Mouse (Mus musculus): ENCODE data around the gene Nsun7. TPM values are rescaled to one million over a fixed set of nuclear protein-coding genes. Genes with fewer than 3 reads are reported as not detected.

The Nsun7 gene
- polyA plus RNA-seq, 2 experiments: 0.02 TPM; not detected in 1

- H3K27ac ChIP-seq: no peak overlapping the region
- DNase-seq (ENCODE audit: low read depth in 3 of 3, low spot score in 3 of 3) (peak in 2 of 3 experiments; percentile 14 to 23), ATAC-seq (ENCODE audit: insufficient read depth) (no peak)
- H3K4me3 ChIP-seq (ENCODE audit: insufficient read depth in 1 of 2, low read depth in 2 of 2, low read length in 2 of 2): no peak overlapping the region
- H3K4me2 ChIP-seq (ENCODE audit: low read depth): no peak overlapping the region
- 0 out of 4 replicates have a peak, but pooled peaks cover 0 to 4% of the 10 kb centered on the region in 2 experiments for H3K4me1 ChIP-seq (replicated peaks; ENCODE audit: control insufficient read depth in 2 of 2, insufficient read depth in 2 of 2, low read length in 1 of 2)
- no peaks in the 10 kb centered on the region for H3K9me3 ChIP-seq (ENCODE audit: control insufficient read depth, low read length)
- no peaks in the 10 kb centered on the region for H3K36me3 ChIP-seq (replicated peaks; ENCODE audit: control insufficient read depth, insufficient read depth, low read depth)
- 45% methylated on average over 6 of the region's 6 CpGs for WGBS (ENCODE audit: insufficient replicate concordance)
- H3K27me3 ChIP-seq (ENCODE audit: control insufficient read depth, insufficient read depth, low read length): no peaks in the 10 kb centered on the region
- TF ChIP-seq CTCF (IDR thresholded peaks at IDR 0.05; ENCODE audit: low read depth) (peak; percentile 74), EP300 (IDR thresholded peaks at IDR 0.05; ENCODE audit: low read depth) (no peak)
- H3K9ac ChIP-seq (replicated peaks): no peak overlapping the region
These were observed 59.6 kb downstream of the Nsun7 start for GRCm38 (mm10) chr5:66319341-66319740.

DNA sequence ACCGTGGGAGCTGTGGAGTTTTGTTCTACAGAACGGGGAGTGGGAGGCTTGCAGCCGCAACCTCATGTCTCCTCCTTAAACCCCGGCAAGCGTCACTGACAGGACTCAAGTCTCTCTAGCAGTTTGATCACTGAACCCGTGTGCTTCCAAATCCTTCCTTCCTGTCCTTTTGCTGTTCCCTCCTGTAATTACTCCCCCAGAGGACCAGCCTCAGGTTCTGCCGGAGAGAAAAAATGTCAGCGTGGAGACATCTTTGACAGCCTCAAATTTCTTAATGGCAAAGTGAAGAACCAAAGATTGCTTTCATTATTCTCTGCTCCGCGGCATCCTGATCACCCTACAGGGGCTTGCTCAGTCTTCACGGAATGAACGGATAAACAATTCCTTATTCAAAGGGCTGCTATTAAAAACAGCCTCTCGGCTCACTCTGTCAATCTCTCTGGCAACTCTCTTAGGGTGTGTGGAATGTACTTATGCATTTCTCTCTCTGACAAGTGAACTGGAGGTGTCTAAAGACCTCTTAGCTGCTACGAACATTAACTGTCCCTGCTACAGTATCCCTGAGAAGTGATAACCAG lies 60.2 kb downstream of the Nsun7 start:
- ATAC-seq (ENCODE audit: insufficient read depth) (no peak), DNase-seq (ENCODE audit: low read depth in 3 of 3, low spot score in 3 of 3) (no peak)
- WGBS (ENCODE audit: insufficient replicate concordance): 67% methylated on average over 14 of the region's 14 CpGs
- no peak overlapping the region for H3K27ac ChIP-seq
- H3K4me1 ChIP-seq (replicated peaks; ENCODE audit: control insufficient read depth in 2 of 2, insufficient read depth in 2 of 2, low read length in 1 of 2): 0 out of 4 replicates have a peak, but pooled peaks cover 0 to 4% of the 10 kb centered on the region in 2 experiments
- H3K9me3 ChIP-seq (ENCODE audit: control insufficient read depth, low read length): no peaks in the 10 kb centered on the region
- H3K4me3 ChIP-seq (ENCODE audit: insufficient read depth in 1 of 2, low read depth in 2 of 2, low read length in 2 of 2): no peak overlapping the region
- TF ChIP-seq EP300 (IDR thresholded peaks at IDR 0.05; ENCODE audit: low read depth) (no peak), CTCF (IDR thresholded peaks at IDR 0.05; ENCODE audit: low read depth) (no peak)
- no peak overlapping the region for H3K4me2 ChIP-seq (ENCODE audit: low read depth)
- no peaks in the 10 kb centered on the region for H3K27me3 ChIP-seq (ENCODE audit: control insufficient read depth, insufficient read depth, low read length)
- H3K9ac ChIP-seq (replicated peaks): no peak overlapping the region
- no peaks in the 10 kb centered on the region for H3K36me3 ChIP-seq (replicated peaks; ENCODE audit: control insufficient read depth, insufficient read depth, low read depth)

GRCm38 (mm10) chr5:66323131-66323530 lies 63.4 kb downstream of the Nsun7 start:
- H3K27ac ChIP-seq: no peak overlapping the region
- H3K9ac ChIP-seq (replicated peaks): no peak overlapping the region
- H3K36me3 ChIP-seq (replicated peaks; ENCODE audit: control insufficient read depth, insufficient read depth, low read depth): no peaks in the 10 kb centered on the region
- 0 out of 4 replicates have a peak, but pooled peaks cover 0 to 4% of the 10 kb centered on the region in 2 experiments for H3K4me1 ChIP-seq (replicated peaks; ENCODE audit: control insufficient read depth in 2 of 2, insufficient read depth in 2 of 2, low read length in 1 of 2)
- H3K27me3 ChIP-seq (ENCODE audit: control insufficient read depth, insufficient read depth, low read length): no peaks in the 10 kb centered on the region
- WGBS (ENCODE audit: insufficient replicate concordance): 10% methylated on average over 4 of the region's 4 CpGs
- H3K4me3 ChIP-seq (ENCODE audit: insufficient read depth in 1 of 2, low read depth in 2 of 2, low read length in 2 of 2): no peak overlapping the region
- H3K9me3 ChIP-seq (ENCODE audit: control insufficient read depth, low read length): no peaks in the 10 kb centered on the region
- H3K4me2 ChIP-seq (ENCODE audit: low read depth): no peak overlapping the region
- TF ChIP-seq EP300 (IDR thresholded peaks at IDR 0.05; ENCODE audit: low read depth) (no peak), CTCF (IDR thresholded peaks at IDR 0.05; ENCODE audit: low read depth) (no peak)
- ATAC-seq (ENCODE audit: insufficient read depth) (no peak), DNase-seq (ENCODE audit: low read depth in 3 of 3, low spot score in 3 of 3) (no peak)

- Histone ChIP-seq H3K4me1 (replicated peaks; ENCODE audit: control insufficient read depth in 2 of 2, insufficient read depth in 2 of 2, low read length in 1 of 2) (0 out of 4 replicates have a peak, but pooled peaks cover 0 to 7% of the 10 kb centered on the region in 2 experiments), H3K4me2 (ENCODE audit: low read depth) (no peak overlapping the region), H3K9ac (replicated peaks) (no peak overlapping the region), H3K27ac (no peak overlapping the region), H3K27me3 (ENCODE audit: control insufficient read depth, insufficient read depth, low read length) (no peaks in the 10 kb centered on the region), H3K36me3 (replicated peaks; ENCODE audit: control insufficient read depth, insufficient read depth, low read depth) (no peaks in the 10 kb centered on the region), H3K4me3 (ENCODE audit: insufficient read depth in 1 of 2, low read depth in 2 of 2, low read length in 2 of 2) (no peak overlapping the region), H3K9me3 (ENCODE audit: control insufficient read depth, low read length) (no peaks in the 10 kb centered on the region)
- 39% methylated on average over 11 of the region's 11 CpGs for WGBS (ENCODE audit: insufficient replicate concordance)
- DNase-seq (ENCODE audit: low read depth in 3 of 3, low spot score in 3 of 3) (no peak), ATAC-seq (ENCODE audit: insufficient read depth) (no peak)
- no peak for TF ChIP-seq EP300 (IDR thresholded peaks at IDR 0.05; ENCODE audit: low read depth)
- no peak for TF ChIP-seq CTCF (IDR thresholded peaks at IDR 0.05; ENCODE audit: low read depth)
These were observed 63.9 kb downstream of the Nsun7 start for GRCm38 (mm10) chr5:66323603-66324002.

- WGBS (ENCODE audit: insufficient replicate concordance): 61% methylated on average over 7 of the region's 7 CpGs
- Histone ChIP-seq H3K9me3 (ENCODE audit: control insufficient read depth, low read length) (no peaks in the 10 kb centered on the region), H3K4me2 (ENCODE audit: low read depth) (no peak overlapping the region), H3K27ac (no peak overlapping the region), H3K9ac (replicated peaks) (no peak overlapping the region), H3K4me1 (replicated peaks; ENCODE audit: control insufficient read depth in 2 of 2, insufficient read depth in 2 of 2, low read length in 1 of 2) (peaks cover 0 to 12% of the 10 kb centered on the region in 2 experiments; a peak in 1 of 4 replicates), H3K4me3 (ENCODE audit: insufficient read depth in 1 of 2, low read depth in 2 of 2, low read length in 2 of 2) (no peak overlapping the region), H3K27me3 (ENCODE audit: control insufficient read depth, insufficient read depth, low read length) (no peaks in the 10 kb centered on the region), H3K36me3 (replicated peaks; ENCODE audit: control insufficient read depth, insufficient read depth, low read depth) (no peaks in the 10 kb centered on the region)
- ATAC-seq (ENCODE audit: insufficient read depth): no peak
- TF ChIP-seq EP300 (IDR thresholded peaks at IDR 0.05; ENCODE audit: low read depth) (no peak), CTCF (IDR thresholded peaks at IDR 0.05; ENCODE audit: low read depth) (peak; percentile 88)
- DNase-seq (ENCODE audit: low read depth in 3 of 3, low spot score in 3 of 3): no peak
These were observed 66.7 kb downstream of the Nsun7 start for GRCm38 (mm10) chr5:66326395-66326794.

Data from liver, embryonic 14.5 days (tissue).